Mouse (Mus musculus) retina, postnatal 1 day (tissue): ENCODE measurements around the gene Cd5.

Source experiments
- DNase-seq: peaks from one replicate; pipeline ENCODE4 v3.0.0-alpha.2; 2012

Cd5 gene

DNA sequence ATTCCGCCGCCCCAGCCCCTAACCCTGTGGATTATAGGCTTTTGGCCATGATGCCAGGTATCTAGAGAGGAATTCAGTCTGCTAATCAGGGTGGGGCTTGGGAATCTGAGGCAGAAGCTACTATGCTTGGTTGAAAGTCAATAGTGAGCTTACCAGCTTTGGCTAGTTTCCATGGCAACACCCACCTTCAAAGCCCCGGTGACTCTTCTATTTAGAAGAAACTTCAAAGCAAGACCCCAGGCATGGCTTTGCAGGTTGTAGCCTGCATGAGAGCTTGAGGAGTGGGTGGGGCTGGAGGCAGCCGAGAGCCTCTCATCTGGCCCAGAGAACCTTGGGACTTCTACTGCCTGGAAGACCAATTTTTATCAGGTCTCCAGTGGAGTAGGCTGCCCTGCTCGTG, 15.2 kb downstream of the Cd5 start:
- DNase-seq: no peak

DNA sequence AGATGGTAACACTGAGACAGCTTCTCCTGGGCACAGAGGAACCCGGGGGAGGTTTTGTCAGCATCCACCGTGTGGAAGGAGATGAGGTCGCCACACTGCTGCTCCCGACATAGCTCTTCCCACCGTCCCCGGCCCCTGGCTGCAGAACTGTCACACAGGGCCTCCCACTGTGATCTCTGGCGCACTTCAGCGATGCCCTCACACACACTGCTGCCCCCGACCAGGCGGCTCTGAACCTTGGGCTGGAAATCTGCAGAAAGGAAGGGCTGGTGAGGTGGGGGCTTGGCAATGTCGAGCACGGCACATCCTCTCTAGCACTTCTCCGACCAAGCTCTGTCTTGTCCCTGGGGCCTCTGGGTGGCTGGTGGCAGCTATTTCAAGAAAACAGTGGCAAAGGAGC, 15.7 kb downstream of the Cd5 start:
- no peak for DNase-seq

DNA sequence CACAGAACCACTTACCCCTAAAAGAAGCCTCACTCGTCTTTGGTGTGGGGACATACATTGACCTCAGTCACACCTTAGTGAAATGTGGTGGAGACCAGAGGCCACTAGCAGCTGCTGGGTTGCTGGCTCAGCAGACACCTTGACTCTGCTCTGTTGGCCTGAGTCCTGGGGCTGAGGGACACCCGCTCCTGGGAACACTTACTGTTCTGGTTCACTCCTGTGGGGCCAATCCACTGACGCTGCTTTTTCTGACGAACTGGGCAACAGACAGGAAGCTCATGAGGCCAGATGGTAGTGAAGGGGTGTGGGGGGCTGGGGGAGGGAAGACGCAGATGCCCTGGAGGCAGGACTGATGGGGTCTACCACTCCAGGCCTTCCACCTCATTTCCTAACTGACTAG, 17.7 kb downstream of the Cd5 start:
- DNase-seq: no peak

GRCm38 (mm10) chr19:10720524-10720923, 18.3 kb downstream of the Cd5 start:
- DNase-seq: no peak

DNA sequence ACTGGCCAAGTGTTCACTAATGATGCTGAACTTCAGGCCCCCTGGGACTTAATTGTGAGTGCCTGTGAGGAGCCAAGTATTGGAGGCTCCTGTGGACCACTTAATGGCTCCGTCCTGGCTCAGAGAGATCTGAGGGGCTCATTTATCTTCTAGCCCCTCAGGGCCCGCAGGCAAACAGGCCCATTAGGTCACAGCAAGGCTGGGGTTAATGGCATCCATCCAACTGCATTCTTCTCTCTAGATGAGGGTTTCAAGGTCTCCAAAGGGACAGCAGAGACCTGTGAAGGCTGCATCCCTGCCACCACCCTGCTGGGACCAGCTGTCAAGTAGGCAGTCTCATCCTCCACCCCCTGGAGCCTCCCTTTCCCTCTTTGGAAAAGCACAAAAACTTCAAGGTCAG, 19.1 kb downstream of the Cd5 start:
- DNase-seq: peak; percentile 67

DNA sequence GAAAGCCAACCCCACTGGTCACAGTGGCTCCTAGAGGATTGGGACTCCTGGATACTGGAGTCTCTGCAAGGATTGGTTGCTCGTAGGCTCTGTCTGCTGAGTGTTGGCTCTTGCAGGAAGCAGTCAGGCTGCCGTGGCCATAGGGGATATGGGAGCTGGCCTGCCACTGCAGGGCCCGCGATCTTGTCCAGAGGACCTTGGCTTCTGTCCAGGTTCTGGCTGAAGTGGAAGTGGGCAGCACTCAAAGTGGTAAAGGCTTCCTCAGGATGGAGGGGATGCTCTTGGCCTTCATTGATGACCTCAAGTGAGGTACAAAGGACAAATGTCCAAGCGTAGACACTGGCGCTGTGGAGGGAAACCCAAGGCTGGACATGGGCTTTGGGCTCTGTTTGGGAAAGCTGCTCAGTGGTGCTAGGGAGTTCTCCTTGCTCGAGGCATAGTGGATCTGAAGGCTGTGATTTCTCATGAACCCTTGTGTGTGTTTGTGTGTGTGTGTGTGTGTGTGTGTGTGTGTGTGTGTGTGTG, 20.5 kb downstream of the Cd5 start:
- no peak for DNase-seq

GRCm38 (mm10) chr19:10715476-10715875, 23.3 kb downstream of the Cd5 start:
- no peak for DNase-seq

- DNase-seq: peak; percentile 84
These were observed 23.9 kb downstream of the Cd5 start for GRCm38 (mm10) chr19:10714682-10715475.

DNA sequence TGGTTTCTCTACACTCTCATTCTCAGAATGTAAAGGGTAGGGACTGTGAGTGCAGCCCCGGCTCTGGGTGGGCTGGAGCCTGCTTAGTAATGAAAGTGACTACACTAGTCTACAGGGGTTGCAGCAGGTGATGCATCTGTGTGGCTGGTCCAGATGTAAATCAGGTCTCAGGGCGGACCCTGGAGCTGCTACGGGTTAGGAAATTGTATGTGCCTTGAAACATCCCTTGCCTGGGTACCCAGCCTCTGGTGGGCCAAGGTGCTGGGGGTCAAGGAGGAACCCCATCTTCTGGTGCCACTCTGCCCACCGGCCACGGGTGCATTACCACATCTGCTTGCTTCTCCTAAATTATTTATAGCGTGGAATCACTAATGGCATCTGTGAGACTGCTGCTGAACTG, 24.6 kb downstream of the Cd5 start:
- DNase-seq: no peak

- no peak for DNase-seq
These were observed 25.3 kb downstream of the Cd5 start for GRCm38 (mm10) chr19:10713551-10713950.

DNA sequence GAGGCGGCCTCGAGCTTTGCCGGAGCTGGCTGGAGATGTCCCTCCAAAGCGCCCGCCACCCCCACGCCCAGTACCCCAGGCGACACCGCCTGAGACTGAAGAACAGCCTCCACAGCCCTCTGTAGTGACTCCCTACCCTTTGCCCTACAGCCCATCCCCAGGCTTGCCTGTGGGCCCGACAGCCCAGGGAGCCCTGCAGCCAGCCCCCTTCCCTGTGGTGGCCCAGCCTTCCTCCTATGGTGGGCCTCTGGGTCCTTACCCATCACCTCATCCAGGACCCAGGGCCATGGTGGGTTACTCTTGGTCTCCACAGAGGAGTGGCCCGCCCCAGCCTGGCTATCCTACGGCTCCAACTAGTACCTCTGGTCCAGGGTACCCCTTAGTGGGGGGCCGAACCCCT, 26.2 kb downstream of the Cd5 start:
- DNase-seq: no peak

DNA sequence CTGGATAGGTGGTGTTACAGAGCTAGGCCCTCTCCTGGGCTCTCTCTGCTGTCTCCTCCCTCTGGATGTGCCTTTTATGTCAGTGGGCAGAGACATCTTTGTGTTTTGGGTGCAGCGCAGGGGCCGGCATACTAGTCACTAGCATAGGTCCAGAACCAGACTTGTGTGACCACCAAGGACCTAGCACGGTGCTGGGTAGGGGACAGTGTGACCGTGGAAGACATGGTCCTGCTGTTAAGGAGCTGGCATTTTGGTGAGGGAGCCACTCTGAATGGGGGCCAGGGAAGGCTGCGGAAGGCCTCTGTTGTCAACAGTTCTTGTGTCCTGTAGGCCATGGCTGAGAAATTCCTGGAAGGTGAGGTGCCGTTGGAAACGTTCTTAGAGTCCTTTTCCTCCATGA, 26.6 kb downstream of the Cd5 start:
- no peak for DNase-seq

DNA sequence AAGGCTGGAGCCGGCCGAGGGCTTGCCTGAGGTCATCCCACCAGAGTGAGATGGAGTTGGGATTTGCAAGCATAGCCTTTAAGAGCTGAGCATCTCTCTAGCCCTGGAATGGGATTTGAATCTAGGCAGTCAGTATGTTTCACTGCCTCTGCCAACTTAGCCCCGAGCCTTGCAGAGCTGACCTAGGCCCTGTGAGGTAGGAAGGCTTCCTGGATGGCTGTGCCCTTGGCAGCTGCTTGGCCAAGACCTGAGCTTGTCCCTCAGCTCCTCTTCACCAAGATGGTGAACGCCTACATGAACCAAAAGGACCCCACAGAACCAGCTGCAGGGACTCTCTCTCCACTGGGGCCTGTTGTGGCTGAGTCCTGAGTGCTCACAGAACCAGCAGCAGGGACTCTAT, 28.1 kb downstream of the Cd5 start:
- DNase-seq: no peak

DNA sequence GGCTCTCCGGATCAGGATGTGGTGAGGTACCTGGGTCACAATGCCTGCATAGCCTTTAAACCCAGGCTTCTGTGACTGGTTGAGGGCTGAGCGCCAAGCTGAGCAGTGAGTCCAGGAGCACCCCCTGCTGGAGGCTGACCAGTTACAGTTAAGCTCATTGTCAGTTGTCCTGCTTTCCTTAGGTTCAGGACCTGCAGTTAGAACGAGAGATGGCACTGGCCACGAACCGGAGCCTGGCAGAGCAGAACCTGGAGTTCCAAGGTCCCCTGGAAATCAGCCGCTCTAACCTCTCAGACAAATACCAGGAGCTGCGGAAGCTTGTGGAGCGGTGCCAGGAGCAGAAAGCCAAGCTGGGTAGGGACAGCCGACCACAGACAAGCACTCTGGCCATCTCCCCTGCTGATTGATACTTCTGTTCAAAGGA, 28.7 kb downstream of the Cd5 start:
- DNase-seq: peak; percentile 84

- DNase-seq: peak; percentile 99
These were observed 29.3 kb downstream of the Cd5 start for GRCm38 (mm10) chr19:10709360-10710087.

- no peak for DNase-seq
These were observed 29.9 kb downstream of the Cd5 start for GRCm38 (mm10) chr19:10708900-10709299.

DNA sequence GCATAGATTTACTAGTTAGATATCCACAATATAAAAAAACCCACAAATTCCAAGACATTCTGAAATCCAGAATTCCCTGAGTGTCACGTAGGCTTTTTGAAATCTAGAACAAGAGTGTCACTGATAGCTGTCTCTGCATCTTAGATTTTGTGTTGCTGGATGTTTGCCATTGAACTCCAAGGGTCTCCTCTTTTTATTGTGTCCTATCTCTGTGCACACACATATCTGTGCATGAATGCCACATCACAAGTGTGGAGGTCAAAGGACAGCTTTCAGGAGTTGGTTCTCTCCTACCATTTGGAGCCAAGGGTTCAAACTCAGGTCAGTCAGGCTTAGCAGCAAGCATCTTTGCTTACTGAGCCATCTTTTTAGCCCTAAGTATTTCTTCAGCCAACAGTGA, 30.9 kb downstream of the Cd5 start:
- no peak for DNase-seq

DNA sequence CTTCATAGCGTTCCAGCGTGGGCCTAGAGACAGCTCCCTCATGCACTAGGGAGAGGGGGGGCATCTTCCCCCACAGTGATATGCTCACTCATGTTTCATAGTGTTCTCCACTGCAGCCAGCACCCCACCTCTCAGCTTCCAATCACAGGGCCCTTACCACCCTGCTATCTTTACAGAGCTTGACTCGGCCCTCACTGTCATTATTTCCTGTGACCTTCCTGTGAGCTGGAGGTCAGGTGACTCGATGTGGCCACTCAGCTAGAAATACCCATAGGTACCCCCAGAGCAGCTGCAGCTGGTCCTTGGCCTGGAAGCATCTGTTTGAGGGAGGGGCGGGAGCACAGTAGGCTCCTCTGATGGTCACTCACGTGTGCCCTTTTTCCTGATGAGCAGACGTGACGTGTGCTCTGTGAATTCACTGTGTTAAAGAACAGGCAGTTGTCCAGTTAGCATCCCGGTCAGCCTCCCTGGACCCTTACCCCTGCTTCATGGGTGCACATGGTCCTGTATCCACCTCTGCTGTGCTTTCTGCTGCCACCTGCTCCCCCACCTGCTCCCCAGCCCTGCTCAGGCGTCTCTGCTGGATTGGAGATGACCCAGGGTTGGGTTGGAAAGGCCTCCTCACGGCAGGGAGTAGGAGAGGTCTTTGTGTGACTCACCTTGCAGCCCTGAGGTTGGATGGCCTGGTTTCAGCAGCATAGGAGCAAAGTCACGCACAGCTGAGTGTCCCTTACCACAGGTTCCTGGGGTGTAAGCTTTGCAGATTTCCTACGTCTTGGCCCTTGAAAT, 31.5 kb downstream of the Cd5 start:
- DNase-seq: no peak

DNA sequence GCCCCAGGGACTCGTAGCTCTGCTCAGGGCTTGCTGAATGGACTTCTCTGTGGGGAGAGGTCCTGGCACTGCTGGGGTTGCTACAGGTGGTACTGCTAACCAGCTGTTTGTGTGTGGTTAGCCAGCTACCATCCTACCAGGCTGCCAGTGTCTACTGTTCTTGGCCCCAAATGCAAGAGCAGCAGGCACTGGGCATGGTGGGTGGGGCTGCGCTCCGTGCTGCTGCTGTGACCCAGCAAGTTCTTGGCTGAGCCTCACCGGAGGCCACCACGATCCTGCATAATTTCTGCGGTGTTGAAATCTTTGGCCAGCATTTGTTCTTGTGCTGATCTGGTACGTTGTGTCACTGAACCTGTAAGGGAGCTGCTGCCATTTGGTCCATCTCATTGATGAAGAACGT, 35.3 kb downstream of the Cd5 start:
- DNase-seq: no peak

DNA sequence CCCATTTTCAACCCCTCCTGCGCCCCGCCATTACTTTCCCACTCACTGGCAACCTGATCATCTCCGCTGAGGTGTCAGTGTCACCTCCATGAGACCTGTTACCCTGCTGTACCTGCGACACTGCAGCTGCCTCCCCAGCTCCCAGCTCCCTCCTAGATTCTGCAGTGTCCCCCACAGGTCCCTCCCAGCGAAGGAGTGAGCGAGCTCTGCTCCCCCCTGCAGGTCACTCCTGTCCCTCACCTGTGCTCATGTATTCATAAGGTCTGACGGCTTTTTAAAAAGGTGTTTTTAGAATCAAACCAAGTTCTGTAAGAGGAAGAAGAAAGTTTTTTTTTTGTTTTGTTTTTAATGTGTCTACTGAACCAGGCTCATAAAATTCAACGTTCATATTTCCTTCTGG, 36.7 kb downstream of the Cd5 start:
- DNase-seq: no peak

GRCm38 (mm10) chr19:10701013-10701726, 37.6 kb downstream of the Cd5 start:
- peak; percentile 77 for DNase-seq

DNA sequence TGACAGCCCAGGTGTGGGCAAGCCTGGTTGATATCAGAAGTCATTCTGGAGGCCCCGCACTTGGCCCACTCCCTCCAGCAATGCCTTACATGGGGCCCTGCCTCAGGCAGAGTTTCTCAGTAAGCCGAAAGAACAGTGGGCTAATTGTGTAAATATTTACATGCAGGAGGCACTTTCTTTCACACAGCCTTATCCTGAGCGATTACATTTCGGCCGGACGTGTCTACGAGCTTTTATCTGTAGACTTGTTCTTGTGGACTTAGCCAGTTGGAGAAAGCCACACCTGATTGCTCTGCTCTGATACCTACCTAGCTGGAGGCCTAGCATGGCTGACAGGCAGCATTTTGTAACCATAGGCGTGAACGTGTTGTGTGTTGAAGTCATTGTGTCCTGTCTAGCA, 39.0 kb downstream of the Cd5 start:
- DNase-seq: no peak
